19 mouse cellular contexts compared by ENCODE assay signal in genomic region chr15:100300499-100300898, GRCm38 (mm10). TPM values are rescaled to one million over a fixed set of nuclear protein-coding genes. Genes with fewer than 3 reads are reported as not detected.
"Had no signal": no experiment of that assay in that cellular context is flagged by ENCODE, and none has a peak within 500 bp of the region (broad histone marks: within the 10 kb centered on the region; RNA-seq: fewer than 3 reads in every experiment).

No protein-coding gene starts in this region.

- H3K9ac ChIP-seq: limb, embryonic 12.5 days; liver, embryonic 13.5 days; liver, postnatal 0 days; lung, embryonic 15.5 days; midbrain, embryonic 12.5 days; neural tube, embryonic 13.5 days had no signal

- H3K36me3 ChIP-seq: limb, embryonic 12.5 days; liver, embryonic 13.5 days; lung, embryonic 15.5 days; midbrain, embryonic 12.5 days; neural tube, embryonic 13.5 days had no signal

- H3K27ac ChIP-seq: layer of hippocampus, adult 2 months; limb, embryonic 12.5 days; liver, embryonic 13.5 days; lung, embryonic 15.5 days; macrophage; midbrain, embryonic 12.5 days; neural tube, embryonic 13.5 days; stomach, postnatal 0 days had no signal

- H3K4me3 ChIP-seq: layer of hippocampus, adult 2 months; limb, embryonic 12.5 days; liver, embryonic 13.5 days; lung, embryonic 15.5 days; midbrain, embryonic 12.5 days; neural tube, embryonic 13.5 days had no signal

- H3K4me1 ChIP-seq: limb, embryonic 12.5 days had no signal

- DNase-seq: kidney, adult 18-20 months; kidney, postnatal 10 days; kidney, postnatal 4 days; liver; liver, embryonic 13.5 days; liver, postnatal 0 days; lung, postnatal 14 days had no signal

- H3K27me3 ChIP-seq: liver, embryonic 13.5 days; lung, embryonic 15.5 days; midbrain, embryonic 12.5 days; neural tube, embryonic 13.5 days had no signal

- H3K9me3 ChIP-seq: limb, embryonic 12.5 days; liver, embryonic 13.5 days; lung, embryonic 15.5 days; midbrain, embryonic 12.5 days; neural tube, embryonic 13.5 days had no signal

RNA-seq across cellular contexts. Expression of gene Tmprss12, which starts 19.9 kb away (rescaled TPM):
- total RNA-seq: layer of hippocampus, adult 2 months; layer of hippocampus, postnatal 10 days; left cerebral cortex, postnatal 36 days; megakaryocyte-erythroid progenitor cell, adult 5-6 weeks had no signal
- polyA plus RNA-seq: kidney, embryonic 14.5 days; limb, embryonic 12.5 days; liver, embryonic 13.5 days; liver, postnatal 0 days; lung, embryonic 15.5 days; macrophage; midbrain, embryonic 12.5 days; midbrain, embryonic 16.5 days; neural tube, embryonic 13.5 days; stomach, postnatal 0 days had no signal

RNA-seq across cellular contexts. Expression of gene Mettl7a3, which starts 34.2 kb away (rescaled TPM):
- total RNA-seq: layer of hippocampus, postnatal 10 days had no signal
- polyA plus RNA-seq: kidney, embryonic 14.5 days; liver, embryonic 13.5 days; liver, postnatal 0 days; lung, embryonic 15.5 days; macrophage; midbrain, embryonic 12.5 days; midbrain, embryonic 16.5 days; stomach, postnatal 0 days had no signal

RNA-seq across cellular contexts. Expression of gene Methig1, which starts 52.5 kb away (rescaled TPM):
- total RNA-seq: layer of hippocampus, adult 2 months; layer of hippocampus, postnatal 10 days; left cerebral cortex, postnatal 36 days; megakaryocyte-erythroid progenitor cell, adult 5-6 weeks had no signal
- polyA plus RNA-seq: liver, embryonic 13.5 days; lung, embryonic 15.5 days; macrophage; midbrain, embryonic 12.5 days; midbrain, embryonic 16.5 days; stomach, postnatal 0 days had no signal

RNA-seq across cellular contexts. Expression of gene Mettl7a2, which starts 52.5 kb away (rescaled TPM):
- total RNA-seq: megakaryocyte-erythroid progenitor cell, adult 5-6 weeks had no signal
- polyA plus RNA-seq: kidney, embryonic 14.5 days; limb, embryonic 12.5 days; liver, embryonic 13.5 days; liver, postnatal 0 days; lung, embryonic 15.5 days; macrophage; midbrain, embryonic 12.5 days; midbrain, embryonic 16.5 days; neural tube, embryonic 13.5 days; stomach, postnatal 0 days had no signal
